Mouse (Mus musculus) liver, embryonic 12.5 days (tissue): ENCODE results near the gene Itgb6. TPM values are rescaled to one million over a fixed set of nuclear protein-coding genes. Genes with fewer than 3 reads are reported as not detected.

ENCODE experiments used
- ATAC-seq: fragments of 200-750 bp; cut with Nextera tagmentation; 2 replicates; pipeline ENCODE4 v1.8.0; 2017; ENCODE audit warnings: moderate number of reproducible peaks, mild to moderate bottlenecking, moderate library complexity
- H3K27ac ChIP-seq: fragments of 300-500 bp; sonication (generic); 2 replicates; pipeline ENCODE4 v1.5.1; 2016; ENCODE audit warnings: mild to moderate bottlenecking
- H3K27me3 ChIP-seq: fragments of 300-500 bp; sonication (generic); replicated peaks from 2 replicates; pipeline ENCODE4 v1.6.1; 2016; ENCODE audit warnings: mild to moderate bottlenecking, moderate library complexity
- H3K36me3 ChIP-seq: fragments of 300-500 bp; sonication (generic); 2 replicates; pipeline ENCODE4 v1.6.1; 2016; ENCODE audit warnings: mild to moderate bottlenecking, moderate library complexity
- H3K4me1 ChIP-seq: fragments of 300-500 bp; sonication (generic); 2 replicates; pipeline ENCODE4 v1.6.1; 2016
- H3K4me2 ChIP-seq: fragments of 300-500 bp; sonication (generic); 2 replicates; pipeline ENCODE4 v1.6.1; 2016; ENCODE audit warnings: mild to moderate bottlenecking, moderate library complexity
- H3K4me3 ChIP-seq: fragments of 300-500 bp; sonication (generic); 2 replicates; pipeline ENCODE4 v1.5.1; 2016; ENCODE audit warnings: mild to moderate bottlenecking, moderate library complexity
- H3K9ac ChIP-seq: fragments of 300-500 bp; sonication (generic); 2 replicates; pipeline ENCODE4 v1.6.1; 2016; ENCODE audit warnings: mild to moderate bottlenecking, moderate library complexity
- H3K9me3 ChIP-seq: fragments of 300-500 bp; sonication (generic); replicated peaks from 2 replicates; pipeline ENCODE4 v1.6.1; 2016; ENCODE audit warnings: mild to moderate bottlenecking, moderate library complexity
- WGBS: fragments of 180-500 bp; shearing (Covaris S2); methylation state at CpG from one replicate; pipeline ENCODE4 v1.1.7; 2016; ENCODE audit not compliant: insufficient replicate concordance; 5-methylcytosine and 5-hydroxymethylcytosine counted together
- polyA plus RNA-seq: library from polyadenylated mRNA; unstranded; fragments of >200 nt; fragmentation: Nextera tagmentation; extraction: Ambion mirVana; gene quantifications from 2 replicates; pipeline ENCODE4 v1.2.1, GENCODE M21; 2016

Gene Itgb6
- polyA plus RNA-seq, 1 experiment from 2014 or later, result 0.04 TPM

GRCm38 (mm10) chr2:60607980-60608379 is 114.5 kb downstream of the Itgb6 start:
- no peak overlapping the region for H3K4me3 ChIP-seq
- no peaks in the 10 kb centered on the region for H3K4me1 ChIP-seq
- no peak overlapping the region for H3K4me2 ChIP-seq
- no peaks in the 10 kb centered on the region for H3K27me3 ChIP-seq
- no peak overlapping the region for H3K9ac ChIP-seq
- no peak overlapping the region for H3K27ac ChIP-seq
- ATAC-seq, result no peak
- H3K9me3 ChIP-seq, result no peaks in the 10 kb centered on the region
- no peaks in the 10 kb centered on the region for H3K36me3 ChIP-seq
- WGBS, result 61% methylated on average over 4 of the region's 4 CpGs

- H3K36me3 ChIP-seq, result no peaks in the 10 kb centered on the region
- no peak overlapping the region for H3K9ac ChIP-seq
- WGBS, result 60% methylated on average over 2 of the region's 2 CpGs
- no peak overlapping the region for H3K27ac ChIP-seq
- H3K4me1 ChIP-seq, result no peaks in the 10 kb centered on the region
- no peaks in the 10 kb centered on the region for H3K9me3 ChIP-seq
- H3K4me2 ChIP-seq, result no peak overlapping the region
- no peaks in the 10 kb centered on the region for H3K27me3 ChIP-seq
- H3K4me3 ChIP-seq, result no peak overlapping the region
- no peak for ATAC-seq
These were observed 121.1 kb downstream of the Itgb6 start for GRCm38 (mm10) chr2:60601326-60601725.

GRCm38 (mm10) chr2:60600863-60601262 is 121.6 kb downstream of the Itgb6 start:
- Histone ChIP-seq H3K4me2 (no peak overlapping the region), H3K9ac (no peak overlapping the region), H3K4me1 (no peaks in the 10 kb centered on the region), H3K36me3 (no peaks in the 10 kb centered on the region), H3K9me3 (no peaks in the 10 kb centered on the region), H3K4me3 (no peak overlapping the region), H3K27ac (no peak overlapping the region), H3K27me3 (no peaks in the 10 kb centered on the region)
- WGBS, result 72% methylated on average over 2 of the region's 2 CpGs
- ATAC-seq, result no peak

- Histone ChIP-seq H3K27me3 (no peaks in the 10 kb centered on the region), H3K9ac (no peak overlapping the region), H3K9me3 (no peaks in the 10 kb centered on the region), H3K36me3 (no peaks in the 10 kb centered on the region), H3K4me1 (no peaks in the 10 kb centered on the region), H3K4me2 (no peak overlapping the region), H3K27ac (no peak overlapping the region), H3K4me3 (no peak overlapping the region)
- WGBS, result 72% methylated on average over 4 of the region's 4 CpGs
- ATAC-seq, result no peak
These were observed 139.0 kb downstream of the Itgb6 start for GRCm38 (mm10) chr2:60583416-60583815.

- Histone ChIP-seq H3K4me3 (no peak overlapping the region), H3K27ac (no peak overlapping the region), H3K4me2 (no peak overlapping the region), H3K36me3 (no peaks in the 10 kb centered on the region), H3K27me3 (no peaks in the 10 kb centered on the region), H3K9me3 (no peaks in the 10 kb centered on the region), H3K9ac (no peak overlapping the region), H3K4me1 (peaks cover 13% of the 10 kb centered on the region)
- 17% methylated on average over 4 of the region's 4 CpGs for WGBS
- no peak for ATAC-seq
These were observed 167.9 kb downstream of the Itgb6 start for GRCm38 (mm10) chr2:60554561-60554960.

- no peaks in the 10 kb centered on the region for H3K9me3 ChIP-seq
- no peak within 1 kb of the TSS for H3K9ac ChIP-seq
- peaks cover 13% of the 10 kb centered on the region for H3K4me1 ChIP-seq
- no peaks in the 10 kb centered on the region for H3K36me3 ChIP-seq
- H3K27me3 ChIP-seq, result no peaks in the 10 kb centered on the region
- WGBS, result 11% methylated on average over 33 of the region's 33 CpGs
- ATAC-seq, result peak; percentile 51; the same call in 1 of the 2 replicates
- H3K4me2 ChIP-seq, result peak within 1 kb of the TSS; percentile 74
- peak within 1 kb of the TSS; percentile 48 for H3K4me3 ChIP-seq
- H3K27ac ChIP-seq, result no peak within 1 kb of the TSS
These were observed 169.4 kb downstream of the Itgb6 start, which contains the start of gene Pla2r1 for GRCm38 (mm10) chr2:60552902-60553682. Gene Pla2r1 (minus strand): TSS chr2:60553308.

- peak overlapping the region; percentile 48 for H3K4me3 ChIP-seq
- H3K4me2 ChIP-seq, result peak overlapping the region; percentile 74
- peaks cover 13% of the 10 kb centered on the region for H3K4me1 ChIP-seq
- 34% methylated on average over 21 of the region's 21 CpGs for WGBS
- H3K27ac ChIP-seq, result no peak overlapping the region
- no peaks in the 10 kb centered on the region for H3K27me3 ChIP-seq
- no peak overlapping the region for H3K9ac ChIP-seq
- no peaks in the 10 kb centered on the region for H3K36me3 ChIP-seq
- no peak for ATAC-seq
- no peaks in the 10 kb centered on the region for H3K9me3 ChIP-seq
These were observed 170.1 kb downstream of the Itgb6 start for GRCm38 (mm10) chr2:60552177-60552901.

- Histone ChIP-seq H3K4me3 (no peak overlapping the region), H3K9ac (no peak overlapping the region), H3K4me2 (no peak overlapping the region), H3K4me1 (peaks cover 13% of the 10 kb centered on the region), H3K36me3 (no peaks in the 10 kb centered on the region), H3K27ac (no peak overlapping the region), H3K27me3 (no peaks in the 10 kb centered on the region), H3K9me3 (no peaks in the 10 kb centered on the region)
- no peak for ATAC-seq
- WGBS, result 54% methylated on average over 2 of the region's 2 CpGs
These were observed 170.8 kb downstream of the Itgb6 start for GRCm38 (mm10) chr2:60551673-60552072.

GRCm38 (mm10) chr2:60550521-60550920 is 171.9 kb downstream of the Itgb6 start:
- Histone ChIP-seq H3K4me2 (no peak overlapping the region), H3K4me1 (peaks cover 13% of the 10 kb centered on the region), H3K27ac (no peak overlapping the region), H3K36me3 (no peaks in the 10 kb centered on the region), H3K4me3 (no peak overlapping the region), H3K27me3 (no peaks in the 10 kb centered on the region), H3K9ac (no peak overlapping the region), H3K9me3 (no peaks in the 10 kb centered on the region)
- WGBS, result 75% methylated on average over 8 of the region's 8 CpGs
- no peak for ATAC-seq

GRCm38 (mm10) chr2:60549851-60550250 is 172.6 kb downstream of the Itgb6 start:
- ATAC-seq, result no peak
- 67% methylated on average over 2 of the region's 2 CpGs for WGBS
- Histone ChIP-seq H3K36me3 (no peaks in the 10 kb centered on the region), H3K27ac (no peak overlapping the region), H3K4me3 (no peak overlapping the region), H3K9me3 (no peaks in the 10 kb centered on the region), H3K9ac (no peak overlapping the region), H3K4me2 (no peak overlapping the region), H3K27me3 (no peaks in the 10 kb centered on the region), H3K4me1 (peaks cover 13% of the 10 kb centered on the region)
